Mouse (Mus musculus) embryonic facial prominence, embryonic 11.5 days (tissue): ENCODE measurements around the gene Slc44a5. TPM values are rescaled to one million over a fixed set of nuclear protein-coding genes. Genes with fewer than 3 reads are reported as not detected.

Source experiments
- ATAC-seq: fragments of 200-750 bp; cut with Nextera tagmentation; replicated peaks from 2 replicates; pipeline ENCODE4 v1.8.0; 2017; ENCODE audit warnings: low read depth; ENCODE audit not compliant: insufficient number of reproducible peaks, low FRiP score, low TSS enrichment
- DNase-seq: peaks from one replicate; pipeline ENCODE4 v3.0.0-alpha.2; 2015; ENCODE audit warnings: low spot score
- H3K27ac ChIP-seq: fragments of 300-500 bp; sonication (generic); replicated peaks from 2 replicates; pipeline ENCODE4 v1.5.1; 2014; ENCODE audit warnings: mild to moderate bottlenecking, low read depth, low read length, control low read depth
- H3K27me3 ChIP-seq: fragments of 300-500 bp; sonication (generic); 2 replicates; pipeline ENCODE4 v1.6.1; 2014; ENCODE audit warnings: mild to moderate bottlenecking, low read length, moderate library complexity, mixed read lengths; ENCODE audit not compliant: control insufficient read depth, insufficient read depth
- H3K36me3 ChIP-seq: fragments of 300-500 bp; sonication (generic); replicated peaks from 2 replicates; pipeline ENCODE4 v1.6.1; 2014; ENCODE audit warnings: low read depth, mild to moderate bottlenecking, low read length, moderate library complexity, mixed read lengths; ENCODE audit not compliant: control insufficient read depth, insufficient read depth
- H3K4me1 ChIP-seq: fragments of 300-500 bp; sonication (generic); 2 replicates; pipeline ENCODE4 v1.6.1; 2014; ENCODE audit warnings: low read length, mixed read lengths; ENCODE audit not compliant: control insufficient read depth, insufficient read depth
- H3K4me2 ChIP-seq: fragments of 300-500 bp; sonication (generic); 2 replicates; pipeline ENCODE4 v1.6.1; 2014; ENCODE audit warnings: low read depth, mild to moderate bottlenecking, control low read depth, low read length, moderate library complexity
- H3K4me3 ChIP-seq: fragments of 300-500 bp; sonication (generic); 2 replicates; pipeline ENCODE4 v1.5.1; 2014; ENCODE audit warnings: low read depth, low read length, control low read depth
- H3K9ac ChIP-seq: fragments of 300-500 bp; sonication (generic); replicated peaks from 2 replicates; pipeline ENCODE4 v1.6.1; 2014; ENCODE audit warnings: mild to moderate bottlenecking, control low read depth, low read length
- H3K9me3 ChIP-seq: fragments of 300-500 bp; sonication (generic); replicated peaks from 2 replicates; pipeline ENCODE4 v1.6.1; 2016; ENCODE audit warnings: mild to moderate bottlenecking, low read length, inconsistent platforms, mixed read lengths; ENCODE audit not compliant: control insufficient read depth
- WGBS: fragments of 180-500 bp; shearing (Covaris S2); extraction: QIAGEN DNeasy Blood & Tissue Kit; methylation state at CpG from one replicate; pipeline ENCODE4 v1.1.7; 2014; 5-methylcytosine and 5-hydroxymethylcytosine counted together
- polyA plus RNA-seq: library from polyadenylated mRNA; unstranded; fragments of >200 nt; fragmentation: Nextera tagmentation; extraction: Ambion mirVana; gene quantifications from 2 replicates; pipeline ENCODE4 v1.2.1, GENCODE M21; 2014

The Slc44a5 gene
- polyA plus RNA-seq, 1 experiment from 2014 or later = 1.3 TPM

DNA sequence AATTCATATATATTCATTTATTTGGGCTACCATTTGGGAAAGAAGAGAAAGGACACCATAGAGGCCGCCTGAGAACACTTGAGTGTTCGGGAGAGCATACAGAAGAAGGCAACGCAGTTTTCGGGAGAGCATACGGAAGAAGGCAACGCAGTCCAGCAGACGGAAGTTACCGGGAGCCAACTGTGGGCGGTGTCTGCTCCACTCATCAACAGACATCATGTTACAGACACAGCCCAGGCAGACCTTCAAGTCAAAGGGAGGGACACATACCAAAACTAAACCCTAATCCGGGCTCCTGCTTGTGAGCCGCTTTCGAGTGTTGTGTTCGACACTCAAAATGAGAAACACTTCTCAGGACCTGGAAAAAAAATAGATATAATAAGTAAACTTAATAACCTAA lies 31.6 kb upstream of the Slc44a5 start:
- Histone ChIP-seq H3K4me1 (no peaks in the 10 kb centered on the region; the same call in none of the 2 replicates), H3K9me3 (no peaks in the 10 kb centered on the region), H3K36me3 (no peaks in the 10 kb centered on the region; the same call in 1 of the 2 replicates), H3K4me3 (no peak overlapping the region), H3K4me2 (no peak overlapping the region), H3K9ac (no peak overlapping the region), H3K27me3 (no peaks in the 10 kb centered on the region), H3K27ac (no peak overlapping the region)
- no peak for DNase-seq
- ATAC-seq = no peak
- 90% methylated on average over 13 of the region's 13 CpGs for WGBS

DNA sequence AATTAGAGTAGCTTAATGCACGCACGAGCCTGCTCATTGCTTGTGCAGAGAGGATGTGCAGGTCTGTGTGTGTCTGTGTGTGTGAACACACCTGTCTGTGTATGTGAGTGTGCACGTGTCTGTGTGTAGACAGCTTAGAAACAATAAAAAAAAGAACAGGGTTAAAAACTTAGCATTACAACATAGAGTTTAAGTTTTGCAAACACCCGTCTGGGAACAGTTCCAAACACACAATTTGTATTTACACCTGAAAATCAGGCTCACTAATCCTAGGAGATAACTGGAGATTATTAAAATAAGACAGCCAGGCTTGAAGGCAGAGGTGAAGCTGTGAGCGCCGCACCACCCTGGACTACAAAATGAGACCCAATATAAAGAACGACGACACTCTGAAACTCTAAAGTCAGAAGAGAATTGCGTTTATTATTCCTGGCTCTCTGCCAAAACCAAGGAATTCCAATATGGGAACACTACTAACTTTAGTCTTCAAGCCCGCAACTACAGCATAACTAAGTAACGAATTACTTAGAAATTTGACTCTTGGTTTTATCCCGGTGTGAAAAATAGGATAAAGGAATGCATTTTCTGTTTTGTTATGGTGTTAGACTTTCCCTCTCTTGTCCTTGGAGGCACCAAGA lies 30.1 kb upstream of the Slc44a5 start:
- peak overlapping the region; percentile 57 for H3K4me3 ChIP-seq
- H3K9me3 ChIP-seq = no peaks in the 10 kb centered on the region
- H3K27ac ChIP-seq = no peak overlapping the region
- ATAC-seq = no peak
- H3K36me3 ChIP-seq = no peaks in the 10 kb centered on the region
- peak overlapping the region; percentile 56 for H3K4me2 ChIP-seq
- DNase-seq = peak; percentile 66
- H3K9ac ChIP-seq = no peak overlapping the region
- no peaks in the 10 kb centered on the region; the same call in none of the 2 replicates for H3K4me1 ChIP-seq
- H3K27me3 ChIP-seq = no peaks in the 10 kb centered on the region
- 48% methylated on average over 12 of the region's 12 CpGs for WGBS

DNA sequence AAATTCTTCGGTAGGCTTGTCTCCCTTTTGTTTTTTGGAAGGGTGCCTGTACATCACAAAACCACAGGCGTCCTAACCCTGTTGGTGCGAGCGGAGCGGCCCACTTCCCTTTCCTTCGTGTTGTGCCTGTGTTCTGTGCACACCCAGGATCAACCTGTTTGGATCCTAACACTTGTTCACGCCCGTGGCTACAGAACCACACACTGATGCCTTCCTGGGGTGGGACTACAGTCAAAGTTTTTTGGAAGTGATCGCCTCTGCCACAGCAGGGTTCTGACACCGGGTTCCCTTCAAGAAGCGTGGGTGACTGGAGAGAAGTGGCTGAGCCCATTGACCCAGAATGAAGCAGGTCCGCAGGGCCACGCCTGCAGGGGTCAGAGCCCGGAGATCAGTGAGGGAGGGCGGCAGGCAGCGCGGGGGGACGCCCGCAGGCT lies 29.3 kb upstream of the Slc44a5 start:
- Histone ChIP-seq H3K27me3 (no peaks in the 10 kb centered on the region), H3K4me3 (peak overlapping the region; percentile 57), H3K4me1 (no peaks in the 10 kb centered on the region; the same call in none of the 2 replicates), H3K9ac (peak overlapping the region; percentile 67), H3K9me3 (no peaks in the 10 kb centered on the region), H3K36me3 (no peaks in the 10 kb centered on the region), H3K27ac (peak overlapping the region; percentile 44), H3K4me2 (peak overlapping the region; percentile 56)
- no peak; the same call in 1 of the 2 replicates for ATAC-seq
- peak; percentile 34 for DNase-seq
- WGBS = under 1% methylated on average over 19 of the region's 19 CpGs

DNA sequence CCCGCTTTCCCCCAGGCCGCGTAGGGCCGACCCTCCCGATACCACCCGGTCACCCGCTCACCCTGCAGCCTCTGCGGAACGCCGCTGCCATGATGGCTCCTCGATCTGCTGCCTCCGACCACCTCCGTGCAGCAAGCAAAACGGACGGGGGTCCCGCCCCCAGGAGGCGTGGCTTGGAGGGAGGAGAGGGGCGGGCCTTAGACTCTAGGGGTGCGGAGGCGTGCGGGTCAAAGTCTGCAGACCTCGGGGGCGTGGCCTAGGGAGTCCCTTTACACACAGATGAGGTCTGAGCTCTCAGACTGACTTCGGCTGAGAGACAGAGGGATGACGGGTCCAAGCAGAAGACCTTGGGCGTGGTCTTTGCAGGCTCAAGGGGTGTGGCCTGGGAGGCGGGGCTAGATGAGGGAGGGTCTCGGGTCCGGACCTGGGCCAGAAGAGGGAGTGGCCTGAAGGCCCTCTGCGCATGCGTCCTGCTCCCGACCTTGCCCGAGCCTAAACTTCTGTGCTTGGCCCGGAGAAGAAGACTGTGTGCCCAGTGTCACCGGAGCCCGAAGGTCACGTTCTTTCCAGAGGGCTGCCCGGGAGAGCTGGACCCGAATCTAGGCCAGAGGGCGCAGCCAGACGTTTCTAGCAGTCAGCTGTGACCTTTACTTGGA lies 28.8 kb upstream of the Slc44a5 start, which contains the start of gene Acadm:
Gene Acadm, minus strand, starts transcription at position 298 of the 656 bp plus-strand sequence.
- peak within 1 kb of the TSS; percentile 44 for H3K27ac ChIP-seq
- DNase-seq (peak; percentile 98), ATAC-seq (peak; percentile 98)
- no peaks in the 10 kb centered on the region for H3K9me3 ChIP-seq
- H3K4me2 ChIP-seq = peak within 1 kb of the TSS; percentile 56
- under 1% methylated on average over 40 of the region's 41 CpGs for WGBS
- no peaks in the 10 kb centered on the region; the same call in none of the 2 replicates for H3K4me1 ChIP-seq
- H3K27me3 ChIP-seq = no peaks in the 10 kb centered on the region
- no peaks in the 10 kb centered on the region for H3K36me3 ChIP-seq
- H3K4me3 ChIP-seq = peak within 1 kb of the TSS; percentile 57
- H3K9ac ChIP-seq = peak within 1 kb of the TSS; percentile 67

DNA sequence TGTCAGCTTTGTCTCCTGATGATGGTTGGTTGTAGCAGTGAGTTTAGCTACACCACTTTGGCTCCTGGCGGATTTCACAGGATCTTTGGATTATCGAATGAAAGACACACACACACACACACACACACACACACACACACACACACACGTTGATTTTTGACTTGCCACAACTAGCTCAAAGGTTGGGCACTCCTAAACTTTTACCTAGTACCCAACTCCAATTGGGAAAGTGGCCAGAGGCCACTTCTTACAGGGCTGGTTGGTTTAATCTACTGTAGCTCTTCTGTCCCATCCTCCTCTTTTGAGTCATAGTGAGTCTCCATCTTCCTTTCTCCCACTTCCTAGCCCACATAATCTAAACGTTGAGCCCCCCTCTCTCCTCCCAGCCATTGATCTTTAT lies 26.0 kb upstream of the Slc44a5 start:
- no peaks in the 10 kb centered on the region for H3K36me3 ChIP-seq
- no peaks in the 10 kb centered on the region for H3K9me3 ChIP-seq
- ATAC-seq = no peak
- H3K27me3 ChIP-seq = no peaks in the 10 kb centered on the region
- H3K4me3 ChIP-seq = no peak overlapping the region
- H3K4me2 ChIP-seq = no peak overlapping the region
- H3K9ac ChIP-seq = no peak overlapping the region
- WGBS = 78% methylated on average over 4 of the region's 4 CpGs
- DNase-seq = no peak
- H3K27ac ChIP-seq = no peak overlapping the region
- no peaks in the 10 kb centered on the region; the same call in none of the 2 replicates for H3K4me1 ChIP-seq

DNA sequence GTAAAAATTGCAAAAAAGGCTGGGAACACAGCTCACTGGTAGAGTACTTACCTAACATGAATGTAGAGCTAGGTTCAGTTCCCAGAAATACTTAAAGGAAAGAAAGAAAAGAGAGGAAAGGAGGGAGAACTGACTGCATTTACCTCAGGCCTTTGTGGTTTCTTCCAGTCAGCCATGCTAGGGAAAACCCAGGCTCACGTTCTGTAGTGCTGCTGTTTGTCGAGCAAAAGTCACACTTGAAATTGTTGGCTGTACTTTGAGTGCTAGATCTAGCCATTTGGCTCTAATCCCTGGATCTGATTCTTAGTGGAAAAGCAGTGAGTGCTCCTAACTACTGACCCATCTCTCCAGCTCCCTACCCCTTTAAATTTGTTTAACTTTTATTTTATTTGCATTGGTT lies 25.1 kb upstream of the Slc44a5 start:
- Histone ChIP-seq H3K4me1 (no peaks in the 10 kb centered on the region; the same call in 1 of the 2 replicates), H3K9ac (no peak overlapping the region), H3K27me3 (no peaks in the 10 kb centered on the region), H3K4me2 (no peak overlapping the region), H3K27ac (no peak overlapping the region), H3K9me3 (no peaks in the 10 kb centered on the region), H3K4me3 (no peak overlapping the region), H3K36me3 (no peaks in the 10 kb centered on the region)
- DNase-seq (no peak), ATAC-seq (no peak)
- WGBS = 80% methylated on average over 2 of the region's 2 CpGs

DNA sequence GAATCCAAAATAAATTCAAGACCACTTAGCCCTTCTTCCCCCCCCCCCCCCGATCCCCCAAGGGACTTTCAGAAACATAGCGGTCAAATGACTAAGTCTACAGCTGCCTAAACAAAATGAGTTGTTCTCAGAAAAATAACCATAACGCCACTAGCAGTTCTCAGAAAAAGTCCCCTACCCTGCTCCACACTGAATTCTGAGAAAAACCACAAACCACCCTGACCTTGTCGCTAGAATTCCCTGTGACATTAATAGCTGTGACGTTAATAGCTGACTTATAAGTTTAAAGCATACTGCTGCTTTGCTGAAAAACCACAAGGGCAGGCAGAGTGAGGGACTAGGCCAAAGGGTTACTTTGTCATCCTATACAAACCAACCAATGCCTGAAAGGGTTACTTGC lies 15.3 kb upstream of the Slc44a5 start:
- Histone ChIP-seq H3K36me3 (no peaks in the 10 kb centered on the region), H3K4me3 (no peak overlapping the region), H3K4me1 (no peaks in the 10 kb centered on the region), H3K4me2 (no peak overlapping the region), H3K9ac (no peak overlapping the region), H3K27ac (no peak overlapping the region), H3K9me3 (no peaks in the 10 kb centered on the region), H3K27me3 (no peaks in the 10 kb centered on the region)
- 85% methylated on average over 5 of the region's 5 CpGs for WGBS
- ATAC-seq (no peak), DNase-seq (no peak)
